Mouse (Mus musculus): ENCODE measurements around the gene Dppa4. TPM values are rescaled to one million over a fixed set of nuclear protein-coding genes. Genes with fewer than 3 reads are reported as not detected.
"Not testable (repeated sequence)": the region's sequence is repeated elsewhere in the genome, so short reads cannot be mapped to it uniquely, and the experiment has no call there.

Dppa4 gene
- polyA plus RNA-seq, 1 experiment from 2014 or later: not detected

GRCm38 (mm10) chr16:48285517-48285916, 2.0 kb downstream of the Dppa4 start:
- no peak overlapping the region for H3K27ac ChIP-seq
- H3K4me1 ChIP-seq (replicated peaks): no peaks in the 10 kb centered on the region
- no peaks in the 10 kb centered on the region for H3K9me3 ChIP-seq (replicated peaks)
- H3K27me3 ChIP-seq: no peaks in the 10 kb centered on the region
- H3K36me3 ChIP-seq: no peaks in the 10 kb centered on the region
- no peak overlapping the region for H3K4me2 ChIP-seq
- 80% methylated on average over 4 of the region's 4 CpGs for WGBS
- H3K4me3 ChIP-seq: no peak overlapping the region
- H3K9ac ChIP-seq: no peak overlapping the region
- no peak for ATAC-seq (replicated peaks; ENCODE audit: insufficient number of reproducible peaks, insufficient read depth, low FRiP score, low read depth)

GRCm38 (mm10) chr16:48297384-48298136, 14.0 kb downstream of the Dppa4 start:
- 39% methylated on average over 14 of the region's 14 CpGs for WGBS
- ATAC-seq (replicated peaks; ENCODE audit: insufficient number of reproducible peaks, insufficient read depth, low FRiP score, low read depth): no peak

GRCm38 (mm10) chr16:48299884-48300283, 16.4 kb downstream of the Dppa4 start:
- WGBS: 77% methylated on average over 3 of the region's 3 CpGs

More at GRCm38 (mm10) chr16:48297384-48298136, 14.0 kb downstream of the Dppa4 start:
- no peak overlapping the region for H3K27ac ChIP-seq
- H3K4me2 ChIP-seq: no peak overlapping the region
- H3K36me3 ChIP-seq: no peaks in the 10 kb centered on the region
- H3K4me1 ChIP-seq (replicated peaks): no peaks in the 10 kb centered on the region
- no peaks in the 10 kb centered on the region for H3K9me3 ChIP-seq (replicated peaks)
- H3K4me3 ChIP-seq: no peak overlapping the region
- H3K9ac ChIP-seq: no peak overlapping the region
- H3K27me3 ChIP-seq: no peaks in the 10 kb centered on the region

GRCm38 (mm10) chr16:48303509-48303908, 20.0 kb downstream of the Dppa4 start, which contains the start of gene Dppa2:
TSS of gene Dppa2 (plus strand) at chr16:48303908.
- Histone ChIP-seq H3K27ac (no peak within 1 kb of the TSS), H3K9me3 (replicated peaks) (no peaks in the 10 kb centered on the region), H3K27me3 (no peaks in the 10 kb centered on the region), H3K36me3 (no peaks in the 10 kb centered on the region), H3K4me1 (replicated peaks) (no peaks in the 10 kb centered on the region), H3K9ac (no peak within 1 kb of the TSS), H3K4me2 (no peak within 1 kb of the TSS), H3K4me3 (no peak within 1 kb of the TSS)
- no peak for ATAC-seq (replicated peaks; ENCODE audit: insufficient number of reproducible peaks, insufficient read depth, low FRiP score, low read depth)
- WGBS: 88% methylated on average over 7 of the region's 7 CpGs

More at GRCm38 (mm10) chr16:48299884-48300283, 16.4 kb downstream of the Dppa4 start:
- no peak overlapping the region for H3K4me3 ChIP-seq
- no peak for ATAC-seq (replicated peaks; ENCODE audit: insufficient number of reproducible peaks, insufficient read depth, low FRiP score, low read depth)
- H3K9me3 ChIP-seq (replicated peaks): no peaks in the 10 kb centered on the region
- no peak overlapping the region for H3K9ac ChIP-seq
- no peaks in the 10 kb centered on the region for H3K36me3 ChIP-seq
- H3K27me3 ChIP-seq: no peaks in the 10 kb centered on the region
- H3K27ac ChIP-seq: no peak overlapping the region
- H3K4me2 ChIP-seq: no peak overlapping the region
- H3K4me1 ChIP-seq (replicated peaks): no peaks in the 10 kb centered on the region

GRCm38 (mm10) chr16:48303983-48304382, 20.4 kb downstream of the Dppa4 start:
- no peaks in the 10 kb centered on the region for H3K9me3 ChIP-seq (replicated peaks)
- no peaks in the 10 kb centered on the region for H3K4me1 ChIP-seq (replicated peaks)
- H3K36me3 ChIP-seq: no peaks in the 10 kb centered on the region
- H3K9ac ChIP-seq: no peak overlapping the region
- no peak overlapping the region for H3K4me3 ChIP-seq
- H3K4me2 ChIP-seq: no peak overlapping the region
- H3K27ac ChIP-seq: no peak overlapping the region
- no peak for ATAC-seq (replicated peaks; ENCODE audit: insufficient number of reproducible peaks, insufficient read depth, low FRiP score, low read depth)
- WGBS: 49% methylated on average over 3 of the region's 3 CpGs
- H3K27me3 ChIP-seq: no peaks in the 10 kb centered on the region

- 90% methylated on average over 10 of the region's 10 CpGs for WGBS
- not testable (repeated sequence) for H3K4me2 ChIP-seq; H3K4me3 ChIP-seq; H3K9me3 ChIP-seq (replicated peaks); ATAC-seq (replicated peaks; ENCODE audit: insufficient number of reproducible peaks, insufficient read depth, low FRiP score, low read depth); H3K27ac ChIP-seq; H3K4me1 ChIP-seq (replicated peaks); H3K27me3 ChIP-seq; H3K9ac ChIP-seq; H3K36me3 ChIP-seq
These were observed 25.4 kb downstream of the Dppa4 start for GRCm38 (mm10) chr16:48308916-48309315.

- Histone ChIP-seq H3K27me3 (no peaks in the 10 kb centered on the region), H3K9ac (no peak overlapping the region), H3K36me3 (no peaks in the 10 kb centered on the region), H3K27ac (no peak overlapping the region), H3K4me1 (replicated peaks) (no peaks in the 10 kb centered on the region), H3K4me2 (no peak overlapping the region), H3K4me3 (no peak overlapping the region), H3K9me3 (replicated peaks) (no peaks in the 10 kb centered on the region)
- 74% methylated on average over 12 of the region's 12 CpGs for WGBS
- ATAC-seq (replicated peaks; ENCODE audit: insufficient number of reproducible peaks, insufficient read depth, low FRiP score, low read depth): no peak
These were observed 26.5 kb downstream of the Dppa4 start for GRCm38 (mm10) chr16:48309912-48310630.

- ATAC-seq (replicated peaks; ENCODE audit: insufficient number of reproducible peaks, insufficient read depth, low FRiP score, low read depth): no peak
- Histone ChIP-seq H3K27me3 (no peaks in the 10 kb centered on the region), H3K4me3 (no peak overlapping the region), H3K27ac (no peak overlapping the region), H3K9me3 (replicated peaks) (no peaks in the 10 kb centered on the region), H3K4me1 (replicated peaks) (no peaks in the 10 kb centered on the region), H3K4me2 (no peak overlapping the region), H3K36me3 (no peaks in the 10 kb centered on the region), H3K9ac (no peak overlapping the region)
- 88% methylated on average over 3 of the region's 3 CpGs for WGBS
These were observed 31.8 kb downstream of the Dppa4 start for GRCm38 (mm10) chr16:48315294-48315693.

- no peaks in the 10 kb centered on the region for H3K27me3 ChIP-seq
- H3K4me3 ChIP-seq: no peak overlapping the region
- H3K27ac ChIP-seq: no peak overlapping the region
- H3K36me3 ChIP-seq: no peaks in the 10 kb centered on the region
- H3K4me2 ChIP-seq: no peak overlapping the region
- H3K9ac ChIP-seq: no peak overlapping the region
- WGBS: 89% methylated on average over 6 of the region's 6 CpGs
- no peaks in the 10 kb centered on the region for H3K4me1 ChIP-seq (replicated peaks)
- H3K9me3 ChIP-seq (replicated peaks): no peaks in the 10 kb centered on the region
- no peak for ATAC-seq (replicated peaks; ENCODE audit: insufficient number of reproducible peaks, insufficient read depth, low FRiP score, low read depth)
These were observed 37.2 kb downstream of the Dppa4 start for GRCm38 (mm10) chr16:48320781-48321180.

GRCm38 (mm10) chr16:48323133-48323532, 39.6 kb downstream of the Dppa4 start:
- Histone ChIP-seq H3K36me3 (no peaks in the 10 kb centered on the region), H3K27me3 (no peaks in the 10 kb centered on the region), H3K9me3 (replicated peaks) (no peaks in the 10 kb centered on the region), H3K9ac (no peak overlapping the region), H3K4me3 (no peak overlapping the region), H3K4me1 (replicated peaks) (no peaks in the 10 kb centered on the region), H3K4me2 (no peak overlapping the region), H3K27ac (no peak overlapping the region)
- ATAC-seq (replicated peaks; ENCODE audit: insufficient number of reproducible peaks, insufficient read depth, low FRiP score, low read depth): no peak
- WGBS: 64% methylated on average over 6 of the region's 6 CpGs

- no peak overlapping the region for H3K4me2 ChIP-seq
- H3K27ac ChIP-seq: no peak overlapping the region
- no peaks in the 10 kb centered on the region for H3K9me3 ChIP-seq (replicated peaks)
- H3K36me3 ChIP-seq: no peaks in the 10 kb centered on the region
- H3K4me3 ChIP-seq: no peak overlapping the region
- WGBS: 79% methylated on average over 8 of the region's 8 CpGs
- H3K27me3 ChIP-seq: no peaks in the 10 kb centered on the region
- H3K9ac ChIP-seq: no peak overlapping the region
- ATAC-seq (replicated peaks; ENCODE audit: insufficient number of reproducible peaks, insufficient read depth, low FRiP score, low read depth): no peak
- H3K4me1 ChIP-seq (replicated peaks): no peaks in the 10 kb centered on the region
These were observed 40.2 kb downstream of the Dppa4 start for GRCm38 (mm10) chr16:48323602-48324345.

Data from heart, embryonic 15.5 days (tissue).